ENCODE assay signal across 25 mouse cellular contexts in genomic region chr19:24793545-24794139, GRCm38 (mm10).
A peak's percentile ranks its signal among the peaks of the same experiment; 100 is the strongest.
DNase-seq lines count a peak whose midpoint lies in the region; ATAC-seq lines count a peak whose summit lies in the region.
"Had no signal": no experiment of that assay in that cellular context is flagged by ENCODE, and none has a peak within 500 bp of the region (broad histone marks: within the 10 kb centered on the region; RNA-seq: fewer than 3 reads in every experiment).

No protein-coding gene starts in this region.

- no peaks in the 10 kb centered on the region for H3K9me3 ChIP-seq in forebrain, embryonic 10.5 days
- H3K9me3 ChIP-seq in forebrain, embryonic 14.5 days (replicated peaks; ENCODE audit: control insufficient read depth, low read length) = no peaks in the 10 kb centered on the region
- H3K9me3 ChIP-seq in heart, embryonic 15.5 days (replicated peaks) = no peaks in the 10 kb centered on the region
- H3K9me3 ChIP-seq in liver, embryonic 13.5 days (replicated peaks) = no peaks in the 10 kb centered on the region
- H3K9me3 ChIP-seq: embryonic facial prominence, embryonic 10.5 days; hindbrain, embryonic 13.5 days; limb, embryonic 13.5 days; lung, embryonic 15.5 days; midbrain, embryonic 12.5 days; neural tube, embryonic 12.5 days had no signal

- H3K4me2 ChIP-seq in forebrain, embryonic 14.5 days (ENCODE audit: low read length) = no peak overlapping the region
- H3K4me2 ChIP-seq in heart, embryonic 15.5 days = no peak overlapping the region
- peak overlapping the region; percentile 58 for H3K4me2 ChIP-seq in liver, embryonic 13.5 days
- H3K4me2 ChIP-seq: hindbrain, embryonic 13.5 days; limb, embryonic 13.5 days; lung, embryonic 15.5 days; midbrain, embryonic 12.5 days; neural tube, embryonic 12.5 days had no signal

- WGBS in forebrain, embryonic 10.5 days = 81% methylated on average over 9 of the region's 9 CpGs
- 82% methylated on average over 9 of the region's 9 CpGs for WGBS in forebrain, embryonic 14.5 days
- 38% methylated on average over 9 of the region's 9 CpGs for WGBS in heart, embryonic 15.5 days
- WGBS in liver, embryonic 13.5 days (ENCODE audit: insufficient replicate concordance) = 24% methylated on average over 9 of the region's 9 CpGs

- no peak overlapping the region for H3K9ac ChIP-seq in forebrain, embryonic 14.5 days (ENCODE audit: low read length)
- H3K9ac ChIP-seq in heart, embryonic 15.5 days = no peak overlapping the region
- H3K9ac ChIP-seq in liver, embryonic 13.5 days = peak overlapping the region; percentile 59
- H3K9ac ChIP-seq: hindbrain, embryonic 13.5 days; limb, embryonic 13.5 days; lung, embryonic 15.5 days; midbrain, embryonic 12.5 days; neural tube, embryonic 12.5 days had no signal

- no peaks in the 10 kb centered on the region for H3K27me3 ChIP-seq in forebrain, embryonic 10.5 days (ENCODE audit: poor library complexity, severe bottlenecking)
- H3K27me3 ChIP-seq in forebrain, embryonic 14.5 days (replicated peaks; ENCODE audit: control insufficient read depth, insufficient read depth, low read length) = no peaks in the 10 kb centered on the region
- H3K27me3 ChIP-seq in heart, embryonic 15.5 days = no peaks in the 10 kb centered on the region
- no peaks in the 10 kb centered on the region for H3K27me3 ChIP-seq in liver, embryonic 13.5 days
- H3K27me3 ChIP-seq: hindbrain, embryonic 13.5 days; lung, embryonic 15.5 days; neural tube, embryonic 12.5 days had no signal

- H3K36me3 ChIP-seq in forebrain, embryonic 10.5 days (replicated peaks) = no peaks in the 10 kb centered on the region
- H3K36me3 ChIP-seq in forebrain, embryonic 14.5 days (ENCODE audit: control insufficient read depth, insufficient read depth, low read length) = no peaks in the 10 kb centered on the region
- H3K36me3 ChIP-seq in heart, embryonic 15.5 days = no peaks in the 10 kb centered on the region
- H3K36me3 ChIP-seq in liver, embryonic 13.5 days = no peaks in the 10 kb centered on the region
- H3K36me3 ChIP-seq: embryonic facial prominence, embryonic 10.5 days; hindbrain, embryonic 13.5 days; limb, embryonic 13.5 days; lung, embryonic 15.5 days; midbrain, embryonic 12.5 days; neural tube, embryonic 12.5 days had no signal

- H3K4me3 ChIP-seq in forebrain, embryonic 10.5 days = no peak overlapping the region
- H3K4me3 ChIP-seq in forebrain, embryonic 14.5 days (ENCODE audit: low read depth, low read length) = no peak overlapping the region
- H3K4me3 ChIP-seq in heart, embryonic 15.5 days = no peak overlapping the region
- H3K4me3 ChIP-seq in liver, embryonic 13.5 days (replicated peaks) = peak overlapping the region; percentile 9; the same call in 1 of the 2 replicates
- H3K4me3 ChIP-seq: embryonic facial prominence, embryonic 10.5 days; hindbrain, embryonic 13.5 days; layer of hippocampus, adult 2 months; limb, embryonic 13.5 days; lung, embryonic 15.5 days; midbrain, embryonic 12.5 days; neural tube, embryonic 12.5 days had no signal

- DNase-seq in forebrain, embryonic 10.5 days (ENCODE audit: extremely low spot score, low spot score) = no peak
- no peak for DNase-seq in forebrain, embryonic 14.5 days (ENCODE audit: low spot score)
- DNase-seq in heart, adult 8-10 months (ENCODE audit: low spot score) = no peak
- peak; percentile 34 for DNase-seq in liver, embryonic 13.5 days
- DNase-seq in cerebellum, adult 18-20 months = no peak
- DNase-seq in cerebellum, adult 9-10 months = no peak
- DNase-seq: adrenal gland, postnatal 10 days; cerebellum, adult 11 months; kidney, adult 8-10 months; kidney, postnatal 14 days; layer of hippocampus, postnatal 36 days; right cerebral cortex, adult 18-20 months had no signal

- H3K27ac ChIP-seq in forebrain, embryonic 10.5 days = peak overlapping the region; percentile 35; the same call in 1 of the 2 replicates
- H3K27ac ChIP-seq in forebrain, embryonic 14.5 days (ENCODE audit: low read depth, low read length) = no peak overlapping the region
- 0 out of 2 replicates have a peak overlapping the region, but pooled peaks have one; percentile 30 for H3K27ac ChIP-seq in heart, embryonic 15.5 days
- peak overlapping the region; percentile 96 for H3K27ac ChIP-seq in liver, embryonic 13.5 days
- H3K27ac ChIP-seq: hindbrain, embryonic 13.5 days; layer of hippocampus, adult 2 months; limb, embryonic 13.5 days; lung, embryonic 15.5 days; macrophage; midbrain, embryonic 12.5 days; neural tube, embryonic 12.5 days; stomach, postnatal 0 days had no signal

- ATAC-seq in forebrain, embryonic 14.5 days = no peak
- ATAC-seq in heart, embryonic 15.5 days (replicated peaks; ENCODE audit: insufficient number of reproducible peaks, insufficient read depth, low FRiP score, low read depth) = no peak
- peak; percentile 40 for ATAC-seq in liver, embryonic 13.5 days (ENCODE audit: low read depth)
- ATAC-seq: activated CD4-positive, CD25-positive, alpha-beta regulatory T cell, adult 4 months; CD4-positive, CD25-positive, alpha-beta regulatory T cell, adult 4 months; forebrain, embryonic 16.5 days had no signal

- peaks cover 7% of the 10 kb centered on the region; the same call in 1 of the 2 replicates for H3K4me1 ChIP-seq in forebrain, embryonic 10.5 days
- H3K4me1 ChIP-seq in forebrain, embryonic 14.5 days (ENCODE audit: control insufficient read depth, insufficient read depth, low read length) = no peaks in the 10 kb centered on the region
- H3K4me1 ChIP-seq in heart, embryonic 15.5 days (replicated peaks) = peaks cover 19% of the 10 kb centered on the region
- peaks cover 57% of the 10 kb centered on the region for H3K4me1 ChIP-seq in liver, embryonic 13.5 days (replicated peaks)
- H3K4me1 ChIP-seq: hindbrain, embryonic 13.5 days; limb, embryonic 13.5 days; midbrain, embryonic 12.5 days; neural tube, embryonic 12.5 days had no signal
